Mouse (Mus musculus) heart, adult 2 months (tissue): ENCODE measurements around the gene Magi2. TPM values are rescaled to one million over a fixed set of nuclear protein-coding genes. Genes with fewer than 3 reads are reported as not detected.

Experiments
- DNase-seq, 2 experiments: peaks; one replicate each; pipeline ENCODE4 v3.0.0; 2021
- H3K27ac ChIP-seq: fragments of 200-600 bp; 2 replicates; pipeline ENCODE4 v1.8.1; 2022
- H3K27me3 ChIP-seq: fragments of 200-500 bp; 2 replicates; pipeline ENCODE4 v1.6.1; 2012; ENCODE audit warnings: mild to moderate bottlenecking, low read length, inconsistent platforms, mixed read lengths; ENCODE audit not compliant: control insufficient read depth, insufficient read depth
- H3K36me3 ChIP-seq: fragments of 200-500 bp; 2 replicates; pipeline ENCODE4 v1.6.1; 2012; ENCODE audit warnings: low read length, inconsistent platforms; ENCODE audit not compliant: control insufficient read depth, insufficient read depth
- H3K4me1 ChIP-seq: fragments of 200-500 bp; 2 replicates; pipeline ENCODE4 v1.6.1; 2011; ENCODE audit warnings: low read length; ENCODE audit not compliant: control insufficient read depth, insufficient read depth
- H3K4me3 ChIP-seq: fragments of 200-600 bp; 2 replicates; pipeline ENCODE4 v1.8.1; 2022
- H3K79me2 ChIP-seq: fragments of 200-500 bp; replicated peaks from 2 replicates; pipeline ENCODE4 v1.6.1; 2012; ENCODE audit warnings: mild to moderate bottlenecking, inconsistent platforms, low read length, moderate library complexity, mixed read lengths; ENCODE audit not compliant: control insufficient read depth, insufficient read depth
- H3K9ac ChIP-seq: fragments of 200-500 bp; 2 replicates; pipeline ENCODE4 v1.6.1; 2012; ENCODE audit warnings: low read depth, mild to moderate bottlenecking, control low read depth, inconsistent platforms, low read length, mixed read lengths
- CTCF ChIP-seq: fragments of 200-600 bp; IDR thresholded peaks from 2 replicates; pipeline ENCODE4 v1.8.1; 2022; ENCODE audit warnings: antibody characterized with exemption, mild to moderate bottlenecking, moderate library complexity
- EP300 ChIP-seq: fragments of 200-500 bp; IDR thresholded peaks from 2 replicates; pipeline ENCODE4 v1.6.1; 2011; ENCODE audit warnings: low read depth, low read length, control low read depth; ENCODE audit not compliant: insufficient read depth
- POLR2A ChIP-seq: fragments of 200-500 bp; IDR thresholded peaks from 2 replicates; pipeline ENCODE4 v1.6.1; 2011; ENCODE audit warnings: mild to moderate bottlenecking, low read depth, low read length, control low read depth; ENCODE audit not compliant: insufficient read depth
- WGBS: fragments of 180-500 bp; shearing (Covaris S2); methylation state at CpG from one replicate; pipeline ENCODE4 v1.1.7; 2018; 5-methylcytosine and 5-hydroxymethylcytosine counted together
- intact Hi-C: fragments of 180-260 bp; cut with DNase I; formaldehyde crosslinking; loops from one replicate; pipeline ENCODE4 v1.15.1; 2025
- polyA plus RNA-seq: library from polyadenylated mRNA; depleted of rRNA; stranded (reverse); fragments of >200 nt; gene quantifications from 2 replicates; pipeline ENCODE4 v1.2.3, GENCODE M21; 2012
- total RNA-seq, 2 experiments: library from RNA; stranded (reverse); gene quantifications; 2 replicates each; pipeline ENCODE4 v1.2.3; 2021

The Magi2 gene
- total and polyA plus RNA-seq, 3 experiments: 2.0 to 8.2 (median 7.0) TPM

GRCm38 (mm10) chr5:19607700-19608099, 380.9 kb downstream of the Magi2 start:
- no peak for TF ChIP-seq CTCF
- no peak for TF ChIP-seq POLR2A
- no peak for TF ChIP-seq EP300
- DNase-seq: no peak
- H3K27ac ChIP-seq: no peak overlapping the region
- H3K36me3 ChIP-seq: no peaks in the 10 kb centered on the region
- intact Hi-C loops: no loop called here
- no peaks in the 10 kb centered on the region for H3K4me1 ChIP-seq
- H3K9ac ChIP-seq: no peak overlapping the region
- no peak overlapping the region for H3K4me3 ChIP-seq
- H3K79me2 ChIP-seq: no peaks in the 10 kb centered on the region
- H3K27me3 ChIP-seq: no peaks in the 10 kb centered on the region
- 63% methylated on average over 5 of the region's 5 CpGs for WGBS

DNA sequence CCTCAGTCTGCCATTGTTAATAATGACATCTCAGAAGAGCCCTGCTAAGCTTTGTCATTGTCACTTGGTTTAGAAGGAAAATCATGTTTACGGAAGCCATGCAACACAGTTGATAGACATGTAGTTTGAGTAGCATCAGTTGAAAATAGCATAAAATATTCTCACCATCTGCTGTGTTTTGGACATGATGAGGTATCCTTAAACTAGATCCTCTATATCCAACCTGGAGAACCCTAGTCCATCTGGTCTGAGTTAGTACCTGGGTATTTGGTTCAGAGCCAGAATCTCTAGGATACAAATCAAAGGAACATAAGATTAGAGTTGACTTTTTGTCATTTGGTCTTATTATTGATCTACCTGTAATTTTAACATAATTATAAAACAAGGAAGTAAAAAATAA, 385.0 kb downstream of the Magi2 start:
- Histone ChIP-seq H3K36me3 (no peaks in the 10 kb centered on the region), H3K27me3 (no peaks in the 10 kb centered on the region), H3K4me1 (no peaks in the 10 kb centered on the region), H3K9ac (no peak overlapping the region), H3K4me3 (no peak overlapping the region), H3K79me2 (no peaks in the 10 kb centered on the region), H3K27ac (no peak overlapping the region)
- 94% methylated on average over 1 of the region's 1 CpGs for WGBS
- no peak for DNase-seq
- intact Hi-C loops: no loop called here
- no peak for TF ChIP-seq EP300
- no peak for TF ChIP-seq CTCF
- no peak for TF ChIP-seq POLR2A

GRCm38 (mm10) chr5:19621678-19622077, 394.8 kb downstream of the Magi2 start:
- Histone ChIP-seq H3K4me1 (no peaks in the 10 kb centered on the region), H3K4me3 (no peak overlapping the region), H3K36me3 (no peaks in the 10 kb centered on the region), H3K27me3 (no peaks in the 10 kb centered on the region), H3K9ac (no peak overlapping the region), H3K79me2 (no peaks in the 10 kb centered on the region), H3K27ac (no peak overlapping the region)
- 80% methylated on average over 5 of the region's 5 CpGs for WGBS
- TF ChIP-seq POLR2A (no peak), EP300 (no peak), CTCF (no peak)
- DNase-seq: no peak
- intact Hi-C loops: no loop called here

DNA sequence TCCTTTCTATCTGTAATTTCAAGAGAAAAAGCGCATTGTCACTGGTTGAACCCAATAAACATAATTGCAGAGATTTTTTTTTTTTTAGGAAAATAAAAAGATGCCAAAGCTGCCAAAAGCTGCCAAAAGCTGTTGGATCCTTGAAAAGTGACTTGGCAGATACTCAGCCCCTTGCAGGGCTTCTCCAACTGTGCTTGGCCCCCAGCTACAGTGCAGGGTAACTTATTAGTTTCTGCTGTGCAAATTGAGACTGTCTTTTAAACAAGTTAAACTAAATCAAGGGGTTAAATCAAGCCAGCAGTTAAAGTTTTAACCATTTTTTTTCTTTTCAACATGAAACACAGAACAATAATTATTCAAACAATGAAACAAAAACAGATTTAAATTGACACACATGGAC, 407.1 kb downstream of the Magi2 start:
- Histone ChIP-seq H3K36me3 (no peaks in the 10 kb centered on the region), H3K79me2 (no peaks in the 10 kb centered on the region), H3K27ac (no peak overlapping the region), H3K4me1 (no peaks in the 10 kb centered on the region), H3K27me3 (no peaks in the 10 kb centered on the region), H3K4me3 (no peak overlapping the region), H3K9ac (no peak overlapping the region)
- intact Hi-C loops: no loop called here
- no peak for DNase-seq
- TF ChIP-seq POLR2A (no peak), CTCF (no peak), EP300 (no peak)
- WGBS: 80% methylated on average over 1 of the region's 1 CpGs

DNA sequence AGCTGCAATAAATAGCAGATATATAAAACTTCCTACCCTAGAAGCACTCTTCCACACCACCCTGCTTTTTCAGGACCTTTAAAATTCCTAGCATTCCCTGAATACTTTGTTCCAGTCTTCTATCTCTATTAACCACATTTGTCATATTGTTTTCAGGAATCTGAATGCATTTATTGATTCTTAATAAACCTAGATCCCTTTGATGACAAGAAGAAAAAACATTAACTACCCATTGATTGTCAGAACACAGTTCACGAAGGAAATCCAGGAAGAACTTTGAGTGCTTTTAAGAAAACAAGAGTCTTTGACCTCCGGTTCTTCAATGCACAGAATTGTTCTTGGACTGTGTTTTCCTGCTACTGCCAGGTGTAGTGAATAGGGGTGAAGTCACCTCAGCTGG, 411.0 kb downstream of the Magi2 start:
- intact Hi-C loops: no loop called here
- H3K4me1 ChIP-seq: no peaks in the 10 kb centered on the region
- WGBS: 54% methylated on average over 2 of the region's 2 CpGs
- DNase-seq: no peak
- TF ChIP-seq POLR2A: no peak
- no peak for TF ChIP-seq CTCF
- no peak for TF ChIP-seq EP300
- H3K9ac ChIP-seq: no peak overlapping the region
- H3K36me3 ChIP-seq: no peaks in the 10 kb centered on the region
- H3K27ac ChIP-seq: no peak overlapping the region
- no peak overlapping the region for H3K4me3 ChIP-seq
- no peaks in the 10 kb centered on the region for H3K27me3 ChIP-seq
- no peaks in the 10 kb centered on the region for H3K79me2 ChIP-seq

- no peaks in the 10 kb centered on the region for H3K79me2 ChIP-seq
- H3K4me3 ChIP-seq: no peak overlapping the region
- no peak for DNase-seq
- no peak for TF ChIP-seq EP300
- no peak for TF ChIP-seq CTCF
- no peak for TF ChIP-seq POLR2A
- H3K27me3 ChIP-seq: no peaks in the 10 kb centered on the region
- WGBS: 65% methylated on average over 1 of the region's 1 CpGs
- H3K9ac ChIP-seq: no peak overlapping the region
- H3K4me1 ChIP-seq: no peaks in the 10 kb centered on the region
- H3K36me3 ChIP-seq: no peaks in the 10 kb centered on the region
- no peak overlapping the region for H3K27ac ChIP-seq
- intact Hi-C loops: no loop called here
Observed at GRCm38 (mm10) chr5:19655986-19656385, 429.1 kb downstream of the Magi2 start.
